Mouse (Mus musculus): ENCODE data around the gene Lhx6.

- TF ChIP-seq CTCF (conservative IDR thresholded peaks at IDR 0.05; ENCODE audit: insufficient read depth, insufficient read length, low read depth, low read length) (no peak), POLR2A (IDR thresholded peaks at IDR 0.05; ENCODE audit: low read depth, low read length) (no peak)
Observed at GRCm38 (mm10) chr2:36102559-36102946, 2.7 kb downstream of the Lhx6 start.

Measured in kidney, adult 2 months (tissue).